Mouse (Mus musculus) olfactory bulb, adult 2 months (tissue): ENCODE measurements around the gene Chst14.

Experiments used
- CTCF ChIP-seq: fragments of 200-500 bp; IDR thresholded peaks from 2 replicates; pipeline ENCODE4 v1.5.1; 2012; ENCODE audit warnings: low read depth, mild to moderate bottlenecking, low read length, moderate library complexity; ENCODE audit not compliant: insufficient read depth
- POLR2A ChIP-seq: fragments of 200-500 bp; IDR thresholded peaks from 2 replicates; pipeline ENCODE4 v1.6.1; 2012; ENCODE audit warnings: mild to moderate bottlenecking, low read depth, low read length, moderate library complexity; ENCODE audit not compliant: insufficient read depth

- TF ChIP-seq CTCF (no peak), POLR2A (no peak)
These were observed 15.0 kb downstream of the Chst14 start for GRCm38 (mm10) chr2:118941341-118941740.
